Mouse (Mus musculus) brain, embryonic 14.5 days (tissue): ENCODE data around the gene Cntrl.

ENCODE experiments used
- CTCF ChIP-seq: fragments of 200-500 bp; IDR thresholded peaks from 2 replicates; pipeline ENCODE4 v1.5.1; 2012; ENCODE audit warnings: inconsistent platforms, mild to moderate bottlenecking, moderate library complexity, borderline replicate concordance; ENCODE audit not compliant: insufficient read depth, insufficient read length; ENCODE audit errors: extremely low read depth
- POLR2A ChIP-seq: fragments of 200-500 bp; IDR thresholded peaks from 2 replicates; pipeline ENCODE4 v1.6.1; 2012; ENCODE audit warnings: mild to moderate bottlenecking, inconsistent platforms, borderline replicate concordance; ENCODE audit not compliant: poor library complexity, insufficient read depth, insufficient read length, severe bottlenecking; ENCODE audit errors: extremely low read depth

- TF ChIP-seq POLR2A (no peak), CTCF (no peak)
These were observed 109.4 kb downstream of the Cntrl start for GRCm38 (mm10) chr2:35218736-35219135.
